Mouse (Mus musculus) intestine, embryonic 16.5 days (tissue): ENCODE results near the gene Nedd8. TPM values are rescaled to one million over a fixed set of nuclear protein-coding genes. Genes with fewer than 3 reads are reported as not detected.
A peak's percentile ranks its signal among the peaks of the same experiment; 100 is the strongest.

Source experiments
- ATAC-seq: fragments of 200-750 bp; cut with Nextera tagmentation; 2 replicates; pipeline ENCODE4 v1.8.0; 2017; ENCODE audit warnings: moderate TSS enrichment, moderate library complexity
- H3K27ac ChIP-seq: fragments of 300-500 bp; sonication (generic); 2 replicates; pipeline ENCODE4 v1.5.1; 2014; ENCODE audit warnings: mild to moderate bottlenecking, low read length
- H3K27me3 ChIP-seq: fragments of 300-500 bp; sonication (generic); replicated peaks from 2 replicates; pipeline ENCODE4 v1.6.1; 2014; ENCODE audit warnings: low read length, control low read depth, mixed read lengths; ENCODE audit not compliant: control insufficient read depth, insufficient read depth
- H3K36me3 ChIP-seq: fragments of 300-500 bp; sonication (generic); 2 replicates; pipeline ENCODE4 v1.6.1; 2014; ENCODE audit warnings: low read length, control low read depth; ENCODE audit not compliant: control insufficient read depth, insufficient read depth
- H3K4me1 ChIP-seq: fragments of 300-500 bp; sonication (generic); 2 replicates; pipeline ENCODE4 v1.6.1; 2014; ENCODE audit warnings: low read length, control low read depth, mixed read lengths; ENCODE audit not compliant: control insufficient read depth, insufficient read depth
- H3K4me2 ChIP-seq: fragments of 300-500 bp; sonication (generic); 2 replicates; pipeline ENCODE4 v1.6.1; 2014; ENCODE audit warnings: low read depth, low read length, control low read depth
- H3K4me3 ChIP-seq: fragments of 300-500 bp; sonication (generic); 2 replicates; pipeline ENCODE4 v1.5.1; 2014; ENCODE audit warnings: mild to moderate bottlenecking, low read length
- H3K9ac ChIP-seq: fragments of 300-500 bp; sonication (generic); 2 replicates; pipeline ENCODE4 v1.6.1; 2014; ENCODE audit warnings: low read depth, low read length
- H3K9me3 ChIP-seq: fragments of 300-500 bp; sonication (generic); 2 replicates; pipeline ENCODE4 v1.6.1; 2016; ENCODE audit warnings: low read length, control low read depth; ENCODE audit not compliant: control insufficient read depth
- WGBS: fragments of 180-500 bp; shearing (Covaris S2); extraction: QIAGEN DNeasy Blood & Tissue Kit; methylation state at CpG from one replicate; pipeline ENCODE4 v1.1.7; 2014; 5-methylcytosine and 5-hydroxymethylcytosine counted together
- polyA plus RNA-seq: library from polyadenylated mRNA; unstranded; fragments of >200 nt; fragmentation: Nextera tagmentation; extraction: Ambion mirVana; gene quantifications from 2 replicates; pipeline ENCODE4 v1.2.1, GENCODE M21; 2015

The Nedd8 gene
- polyA plus RNA-seq, 1 experiment from 2014 or later: 495 TPM

DNA sequence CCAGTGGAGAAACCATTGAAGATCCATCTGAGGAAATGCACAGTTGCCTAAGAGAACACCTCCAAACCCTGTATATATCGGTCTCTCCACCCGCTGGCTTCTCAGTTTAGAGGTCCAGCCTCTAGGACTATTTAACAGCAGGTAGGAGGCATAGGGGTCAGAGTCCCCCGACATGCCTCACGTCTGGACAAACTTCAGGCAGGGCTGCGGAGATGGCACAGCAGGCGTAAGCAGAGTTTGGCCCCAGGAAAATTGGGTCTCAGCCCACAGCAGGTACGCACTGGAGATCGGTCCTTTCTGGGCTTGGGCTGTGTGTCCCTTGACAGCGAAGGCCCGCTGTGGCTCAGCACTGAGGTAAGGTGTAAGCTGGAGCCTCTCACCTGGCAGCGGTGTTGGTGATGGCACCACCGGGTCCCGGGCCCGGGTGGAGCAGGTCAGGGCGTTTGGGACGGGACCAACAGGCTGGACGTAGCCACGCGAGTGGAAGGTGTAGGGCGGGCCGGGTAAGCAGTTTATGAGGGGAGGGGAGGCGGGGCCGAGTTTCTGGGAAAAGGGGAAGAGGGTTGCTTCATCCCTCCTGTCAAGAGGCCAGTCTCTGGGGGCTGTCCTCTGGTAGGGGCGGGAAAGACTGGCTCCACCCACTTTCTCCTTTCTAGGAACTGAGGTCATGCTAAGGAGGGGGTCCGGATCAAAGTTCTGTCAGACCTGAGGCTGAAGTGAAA, 41.2 kb upstream of the Nedd8 start:
- H3K9me3 ChIP-seq: no peaks in the 10 kb centered on the region
- WGBS: 10% methylated on average over 25 of the region's 25 CpGs
- peak; percentile 69 for ATAC-seq
- H3K9ac ChIP-seq: peak overlapping the region; percentile 65
- no peak overlapping the region for H3K27ac ChIP-seq
- H3K36me3 ChIP-seq: 0 out of 2 replicates have a peak, but pooled peaks cover under 1% of the 10 kb centered on the region
- H3K4me2 ChIP-seq: peak overlapping the region; percentile 77
- H3K27me3 ChIP-seq: no peaks in the 10 kb centered on the region
- peak overlapping the region; percentile 40 for H3K4me3 ChIP-seq
- peaks cover 21% of the 10 kb centered on the region for H3K4me1 ChIP-seq

- Histone ChIP-seq H3K9me3 (no peaks in the 10 kb centered on the region), H3K9ac (no peak overlapping the region), H3K4me1 (peaks cover 21% of the 10 kb centered on the region), H3K27me3 (no peaks in the 10 kb centered on the region), H3K27ac (no peak overlapping the region), H3K4me3 (no peak overlapping the region), H3K4me2 (no peak overlapping the region), H3K36me3 (no peaks in the 10 kb centered on the region)
- 80% methylated on average over 7 of the region's 7 CpGs for WGBS
- no peak for ATAC-seq
Measured at GRCm38 (mm10) chr14:55711786-55712185, 39.9 kb upstream of the Nedd8 start.

- no peak overlapping the region for H3K4me2 ChIP-seq
- peaks cover 18% of the 10 kb centered on the region for H3K4me1 ChIP-seq
- no peak overlapping the region for H3K9ac ChIP-seq
- no peaks in the 10 kb centered on the region for H3K27me3 ChIP-seq
- H3K4me3 ChIP-seq: no peak overlapping the region
- H3K36me3 ChIP-seq: no peaks in the 10 kb centered on the region
- 88% methylated on average over 4 of the region's 4 CpGs for WGBS
- H3K9me3 ChIP-seq: no peaks in the 10 kb centered on the region
- no peak overlapping the region for H3K27ac ChIP-seq
- no peak for ATAC-seq
Measured at GRCm38 (mm10) chr14:55709509-55709908, 37.6 kb upstream of the Nedd8 start.

DNA sequence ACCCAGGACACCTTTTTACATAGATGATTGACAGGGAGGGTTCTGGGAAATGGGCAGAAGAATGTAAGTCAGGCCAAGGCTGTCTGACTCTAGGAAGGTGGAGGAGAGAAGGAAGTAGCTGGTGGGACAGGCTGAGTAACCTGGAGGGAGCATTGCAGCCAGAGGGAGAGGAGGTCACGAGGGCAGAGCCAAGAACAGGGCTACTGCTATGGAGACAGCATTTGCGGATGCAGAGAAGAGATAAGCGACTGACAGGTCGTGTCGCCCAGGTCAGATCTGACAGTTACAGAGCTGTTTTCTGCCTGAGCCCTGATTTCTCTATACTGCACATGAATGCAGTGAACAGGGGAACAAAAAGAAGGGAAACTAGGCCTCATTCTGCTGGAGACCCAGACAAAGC, 35.5 kb upstream of the Nedd8 start:
- H3K9ac ChIP-seq: no peak overlapping the region
- no peak overlapping the region for H3K4me2 ChIP-seq
- no peak overlapping the region for H3K27ac ChIP-seq
- ATAC-seq: 0 out of 2 replicates have a peak, but pooled peaks have one; percentile 8
- H3K27me3 ChIP-seq: no peaks in the 10 kb centered on the region
- no peaks in the 10 kb centered on the region for H3K9me3 ChIP-seq
- no peak overlapping the region for H3K4me3 ChIP-seq
- H3K36me3 ChIP-seq: no peaks in the 10 kb centered on the region
- peaks cover 3% of the 10 kb centered on the region; the same call in 1 of the 2 replicates for H3K4me1 ChIP-seq
- WGBS: 72% methylated on average over 5 of the region's 5 CpGs

GRCm38 (mm10) chr14:55706051-55706600, 34.2 kb upstream of the Nedd8 start:
- Histone ChIP-seq H3K4me3 (no peak overlapping the region), H3K27ac (no peak overlapping the region), H3K36me3 (no peaks in the 10 kb centered on the region), H3K9me3 (no peaks in the 10 kb centered on the region), H3K9ac (no peak overlapping the region), H3K4me1 (peaks cover 3% of the 10 kb centered on the region; the same call in 1 of the 2 replicates), H3K4me2 (no peak overlapping the region), H3K27me3 (no peaks in the 10 kb centered on the region)
- 82% methylated on average over 8 of the region's 8 CpGs for WGBS
- ATAC-seq: no peak

- Histone ChIP-seq H3K27me3 (no peaks in the 10 kb centered on the region), H3K4me2 (no peak overlapping the region), H3K4me1 (peaks cover 3% of the 10 kb centered on the region; the same call in 1 of the 2 replicates), H3K9ac (no peak overlapping the region), H3K36me3 (no peaks in the 10 kb centered on the region), H3K9me3 (no peaks in the 10 kb centered on the region), H3K27ac (no peak overlapping the region), H3K4me3 (no peak overlapping the region)
- ATAC-seq: no peak
- 62% methylated on average over 6 of the region's 6 CpGs for WGBS
Measured at GRCm38 (mm10) chr14:55702761-55703160, 30.8 kb upstream of the Nedd8 start.

DNA sequence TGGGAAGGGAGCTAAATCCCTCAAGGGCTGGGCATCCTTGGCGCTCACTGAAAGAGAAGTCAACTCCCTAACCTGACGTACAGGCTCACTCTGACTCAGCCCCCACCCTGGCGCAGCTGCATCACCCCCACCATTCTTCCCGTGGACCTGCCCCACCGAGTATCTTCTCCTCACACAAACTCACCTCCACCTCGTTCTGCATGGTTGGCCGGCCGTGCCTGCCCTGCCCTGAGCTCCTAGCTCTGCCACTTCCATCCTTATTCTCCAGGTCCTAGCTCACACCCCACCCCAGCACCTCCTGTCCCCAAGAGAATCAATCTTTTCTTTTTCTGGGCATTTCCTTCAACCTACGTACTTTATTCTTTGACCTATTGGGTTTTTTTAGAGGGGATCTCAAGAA, 29.2 kb upstream of the Nedd8 start:
- Histone ChIP-seq H3K4me1 (peaks cover 3% of the 10 kb centered on the region; the same call in 1 of the 2 replicates), H3K4me3 (no peak overlapping the region), H3K27me3 (no peaks in the 10 kb centered on the region), H3K9ac (no peak overlapping the region), H3K27ac (no peak overlapping the region), H3K4me2 (no peak overlapping the region), H3K36me3 (no peaks in the 10 kb centered on the region), H3K9me3 (no peaks in the 10 kb centered on the region)
- WGBS: 69% methylated on average over 9 of the region's 9 CpGs
- ATAC-seq: no peak

- WGBS: 78% methylated on average over 4 of the region's 4 CpGs
- ATAC-seq: no peak
Measured at GRCm38 (mm10) chr14:55697226-55697625, 25.3 kb upstream of the Nedd8 start.

GRCm38 (mm10) chr14:55689433-55689832, 17.5 kb upstream of the Nedd8 start:
- H3K9me3 ChIP-seq: no peaks in the 10 kb centered on the region
- no peaks in the 10 kb centered on the region for H3K36me3 ChIP-seq
- H3K4me2 ChIP-seq: no peak overlapping the region
- no peak overlapping the region for H3K27ac ChIP-seq
- H3K9ac ChIP-seq: no peak overlapping the region
- no peak overlapping the region for H3K4me3 ChIP-seq
- no peak for ATAC-seq
- H3K4me1 ChIP-seq: no peaks in the 10 kb centered on the region
- WGBS: 69% methylated on average over 10 of the region's 10 CpGs
- no peaks in the 10 kb centered on the region for H3K27me3 ChIP-seq

More at GRCm38 (mm10) chr14:55697226-55697625, 25.3 kb upstream of the Nedd8 start:
- no peaks in the 10 kb centered on the region for H3K4me1 ChIP-seq
- no peaks in the 10 kb centered on the region for H3K36me3 ChIP-seq
- no peak overlapping the region for H3K4me2 ChIP-seq
- no peak overlapping the region for H3K27ac ChIP-seq
- H3K9ac ChIP-seq: no peak overlapping the region
- H3K9me3 ChIP-seq: no peaks in the 10 kb centered on the region
- no peaks in the 10 kb centered on the region for H3K27me3 ChIP-seq
- H3K4me3 ChIP-seq: no peak overlapping the region
